17 mouse cellular contexts compared by ENCODE assay signal in the genomic region with DNA sequence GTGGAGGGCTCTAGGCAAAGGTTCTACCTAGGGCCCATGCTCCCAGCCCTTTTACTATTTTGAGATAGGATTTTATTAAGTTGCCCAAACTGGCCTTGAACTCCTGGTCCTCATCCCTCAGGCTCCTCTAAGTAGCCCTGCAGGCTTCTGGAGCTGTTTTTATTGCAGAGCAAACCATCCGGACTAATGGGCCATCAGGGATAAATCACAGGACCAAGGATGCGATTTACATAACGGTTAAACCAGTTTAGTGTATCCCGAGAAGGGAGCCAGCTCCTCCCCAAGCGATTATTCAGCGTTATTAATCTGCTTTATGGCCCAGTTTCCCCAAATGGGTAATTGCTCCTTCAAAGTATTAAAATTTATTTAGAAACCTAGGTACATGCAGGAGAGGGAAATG. TPM values are rescaled to one million over a fixed set of nuclear protein-coding genes. Genes with fewer than 3 reads are reported as not detected.
A peak's percentile ranks its signal among the peaks of the same experiment; 100 is the strongest.
DNase-seq lines count a peak whose midpoint lies in the region; ATAC-seq and TF ChIP-seq lines count a peak whose summit lies in the region.
"Had no signal": no experiment of that assay in that cellular context is flagged by ENCODE, and none has a peak within 500 bp of the region (broad histone marks: within the 10 kb centered on the region; RNA-seq: fewer than 3 reads in every experiment).

No protein-coding gene starts in this region.

- no peaks in the 10 kb centered on the region for H3K27me3 ChIP-seq in heart, embryonic 16.5 days (ENCODE audit: control insufficient read depth, insufficient read depth, low read length)
- no peaks in the 10 kb centered on the region for H3K27me3 ChIP-seq in heart, adult 2 months (ENCODE audit: control insufficient read depth, insufficient read depth, low read length)
- no peaks in the 10 kb centered on the region for H3K27me3 ChIP-seq in liver, embryonic 12.5 days (replicated peaks)
- H3K27me3 ChIP-seq in liver, embryonic 11.5 days (replicated peaks; ENCODE audit: control insufficient read depth, insufficient read depth, low read length), result no peaks in the 10 kb centered on the region
- H3K27me3 ChIP-seq in E14TG2a.4 (ENCODE audit: insufficient read depth, low read length), result peaks cover 28% of the 10 kb centered on the region
- H3K27me3 ChIP-seq: embryonic facial prominence, embryonic 13.5 days; liver, embryonic 13.5 days; midbrain, embryonic 13.5 days; Patski had no signal

- no peak for TF ChIP-seq CTCF in heart, adult 2 months (IDR thresholded peaks at IDR 0.05)
- no peak for TF ChIP-seq CTCF in E14TG2a.4 (conservative IDR thresholded peaks at IDR 0.05; ENCODE audit: low read length)

- H3K4me3 ChIP-seq in heart, embryonic 16.5 days (ENCODE audit: low read length), result no peak overlapping the region
- H3K4me3 ChIP-seq in heart, adult 2 months, result no peak overlapping the region
- no peak overlapping the region for H3K4me3 ChIP-seq in liver, embryonic 12.5 days
- H3K4me3 ChIP-seq in liver, embryonic 11.5 days (ENCODE audit: low read depth, low read length), result no peak overlapping the region
- 0 out of 2 replicates have a peak overlapping the region, but pooled peaks have one; percentile 5 for H3K4me3 ChIP-seq in E14TG2a.4 (replicated peaks; ENCODE audit: low read length)
- H3K4me3 ChIP-seq: embryonic facial prominence, embryonic 13.5 days; limb, embryonic 10.5 days; liver, embryonic 13.5 days; midbrain, embryonic 13.5 days had no signal

- no peak for TF ChIP-seq POLR2A in heart, adult 2 months (IDR thresholded peaks at IDR 0.05; ENCODE audit: insufficient read depth, low read depth, low read length)

- no peak overlapping the region for H3K4me2 ChIP-seq in heart, embryonic 16.5 days (ENCODE audit: low read depth, low read length)
- no peak overlapping the region for H3K4me2 ChIP-seq in liver, embryonic 12.5 days
- no peak overlapping the region for H3K4me2 ChIP-seq in liver, embryonic 11.5 days
- H3K4me2 ChIP-seq: embryonic facial prominence, embryonic 13.5 days; hindbrain, embryonic 14.5 days; midbrain, embryonic 13.5 days had no signal

- peaks cover 38% of the 10 kb centered on the region for H3K4me1 ChIP-seq in heart, embryonic 16.5 days (ENCODE audit: control insufficient read depth, insufficient read depth, low read length)
- peaks cover 16% of the 10 kb centered on the region for H3K4me1 ChIP-seq in heart, adult 2 months (ENCODE audit: control insufficient read depth, insufficient read depth, low read length)
- peaks cover 65% of the 10 kb centered on the region for H3K4me1 ChIP-seq in liver, embryonic 12.5 days
- peaks cover 41% of the 10 kb centered on the region for H3K4me1 ChIP-seq in liver, embryonic 11.5 days (replicated peaks; ENCODE audit: control insufficient read depth, insufficient read depth, low read length)
- H3K4me1 ChIP-seq in E14TG2a.4 (replicated peaks; ENCODE audit: low read depth, low read length), result peaks cover 80% of the 10 kb centered on the region

- H3K36me3 ChIP-seq in heart, embryonic 16.5 days (ENCODE audit: control insufficient read depth, insufficient read depth), result no peaks in the 10 kb centered on the region
- peaks cover 2% of the 10 kb centered on the region for H3K36me3 ChIP-seq in heart, adult 2 months (ENCODE audit: control insufficient read depth, insufficient read depth, low read length)
- peaks cover 17% of the 10 kb centered on the region for H3K36me3 ChIP-seq in liver, embryonic 12.5 days
- H3K36me3 ChIP-seq in liver, embryonic 11.5 days (ENCODE audit: control insufficient read depth, insufficient read depth, low read length), result peaks cover 4% of the 10 kb centered on the region; the same call in 1 of the 2 replicates
- H3K36me3 ChIP-seq in E14TG2a.4 (ENCODE audit: insufficient read depth, low read length), result peaks cover 57% of the 10 kb centered on the region

- 76% methylated on average over 6 of the region's 6 CpGs for WGBS in heart, embryonic 16.5 days
- WGBS in heart, adult 2 months, result 80% methylated on average over 6 of the region's 6 CpGs
- WGBS in liver, embryonic 12.5 days (ENCODE audit: insufficient replicate concordance), result 65% methylated on average over 6 of the region's 6 CpGs
- WGBS in liver, embryonic 11.5 days, result 73% methylated on average over 6 of the region's 6 CpGs

- peak overlapping the region; percentile 73; the same call in 1 of the 2 replicates for H3K27ac ChIP-seq in heart, embryonic 16.5 days (ENCODE audit: low read length)
- H3K27ac ChIP-seq in heart, adult 2 months, result no peak overlapping the region
- peak overlapping the region; percentile 26; the same call in 1 of the 2 replicates for H3K27ac ChIP-seq in liver, embryonic 12.5 days
- no peak overlapping the region for H3K27ac ChIP-seq in liver, embryonic 11.5 days (ENCODE audit: low read depth, low read length)
- H3K27ac ChIP-seq: hindbrain, embryonic 14.5 days had no signal

- no peaks in the 10 kb centered on the region for H3K9me3 ChIP-seq in heart, embryonic 16.5 days (replicated peaks; ENCODE audit: control insufficient read depth, low read length)
- no peaks in the 10 kb centered on the region for H3K9me3 ChIP-seq in liver, embryonic 12.5 days (replicated peaks)
- no peaks in the 10 kb centered on the region for H3K9me3 ChIP-seq in liver, embryonic 11.5 days (ENCODE audit: control insufficient read depth, low read length)
- H3K9me3 ChIP-seq in E14TG2a.4 (ENCODE audit: low read length), result no peaks in the 10 kb centered on the region
- H3K9me3 ChIP-seq: embryonic facial prominence, embryonic 13.5 days; limb, embryonic 10.5 days; liver, embryonic 13.5 days; midbrain, embryonic 13.5 days had no signal

- no peak for ATAC-seq in heart, embryonic 16.5 days (replicated peaks; ENCODE audit: extremely low read depth, insufficient read depth, low FRiP score)
- no peak for ATAC-seq in liver, embryonic 12.5 days
- no peak for ATAC-seq in liver, embryonic 11.5 days (replicated peaks; ENCODE audit: low FRiP score)
- ATAC-seq: forebrain, embryonic 16.5 days; Patski had no signal

- intact Hi-C loops in heart, adult 2 months (cut with DNase I), result no loop called here

- no peak for TF ChIP-seq EP300 in heart, adult 2 months (IDR thresholded peaks at IDR 0.05; ENCODE audit: insufficient read depth, low read depth, low read length)

- H3K9ac ChIP-seq in heart, embryonic 16.5 days (ENCODE audit: low read length), result 0 out of 2 replicates have a peak overlapping the region, but pooled peaks have one; percentile 4
- H3K9ac ChIP-seq in heart, adult 2 months (ENCODE audit: low read depth, low read length), result no peak overlapping the region
- no peak overlapping the region for H3K9ac ChIP-seq in liver, embryonic 12.5 days
- H3K9ac ChIP-seq in liver, embryonic 11.5 days (ENCODE audit: low read depth, low read length), result no peak overlapping the region
- H3K9ac ChIP-seq: embryonic facial prominence, embryonic 13.5 days; hindbrain, embryonic 14.5 days; midbrain, embryonic 13.5 days had no signal

- no peak for DNase-seq in heart, adult 2 months
- DNase-seq in liver, embryonic 11.5 days (ENCODE audit: low spot score), result no peak
- DNase-seq in ZHBTc4 (ENCODE audit: low read depth, low spot score), result peak; percentile 65
- DNase-seq in cerebellum, adult 11-12 months, result no peak
- DNase-seq: adrenal gland, postnatal 14 days; cerebellum, postnatal 14 days; kidney, adult 8-10 months had no signal

- peaks cover 11% of the 10 kb centered on the region for H3K79me2 ChIP-seq in heart, adult 2 months (replicated peaks; ENCODE audit: control insufficient read depth, insufficient read depth, low read length)

RNA-seq across cellular contexts. Expression of a gene that starts 14.1 kb away (rescaled TPM):
- 2.5 and 4.7 TPM in 2 replicates for polyA plus RNA-seq in heart, embryonic 16.5 days (2015; fragmentation: Nextera tagmentation; extraction: Ambion mirVana)
- total RNA-seq in heart, adult 2 months (2021), result 10 to 100 TPM; 13.2 to 13.8 TPM
- 9.2 and 9.5 TPM in 2 replicates for polyA plus RNA-seq in heart, adult 2 months (2012; rRNA removed)
- 3.1 and 4.1 TPM in 2 replicates for polyA plus RNA-seq in liver, embryonic 12.5 days (2016; fragmentation: Nextera tagmentation; extraction: Ambion mirVana)
- 3.1 and 4.0 TPM in 2 replicates for polyA plus RNA-seq in liver, embryonic 11.5 days (2014; fragmentation: Nextera tagmentation; extraction: Ambion mirVana)

RNA-seq across cellular contexts. Expression of a gene that starts 48.3 kb away (rescaled TPM):
- 8.8 TPM in 2 replicates for polyA plus RNA-seq in heart, embryonic 16.5 days (2015; fragmentation: Nextera tagmentation; extraction: Ambion mirVana)
- total RNA-seq in heart, adult 2 months (2021), result 1 to 10 TPM; 5.4 to 6.4 TPM
- polyA plus RNA-seq in heart, adult 2 months (2012; rRNA removed), result 13.0 and 23.6 TPM in 2 replicates
- 6.8 and 7.4 TPM in 2 replicates for polyA plus RNA-seq in liver, embryonic 12.5 days (2016; fragmentation: Nextera tagmentation; extraction: Ambion mirVana)
- polyA plus RNA-seq in liver, embryonic 11.5 days (2014; fragmentation: Nextera tagmentation; extraction: Ambion mirVana), result 11.7 and 11.9 TPM in 2 replicates

Comparison
In these comparisons a context has a peak if more than half of its experiments do, and no peak if none do; other contexts are left out.
1. H3K27ac ChIP-seq: peak in heart, embryonic 16.5 days (single experiment) and liver, embryonic 12.5 days (single experiment); none in heart, adult 2 months (single experiment) and liver, embryonic 11.5 days (single experiment).